Mouse (Mus musculus) leukemia stem cell, adult 10-12 weeks (primary cell): ENCODE measurements around the gene 4933402E13Rik. TPM values are rescaled to one million over a fixed set of nuclear protein-coding genes. Genes with fewer than 3 reads are reported as not detected.

Source experiments
- polyA plus RNA-seq: library from polyadenylated mRNA; stranded (reverse); fragments of >175 nt; gene quantifications from 2 replicates; pipeline ENCODE4 v1.2.3, GENCODE M21; 2012; ENCODE audit warnings: low replicate concordance

The 4933402E13Rik gene
- not detected in 2 replicates for polyA plus RNA-seq

DNA sequence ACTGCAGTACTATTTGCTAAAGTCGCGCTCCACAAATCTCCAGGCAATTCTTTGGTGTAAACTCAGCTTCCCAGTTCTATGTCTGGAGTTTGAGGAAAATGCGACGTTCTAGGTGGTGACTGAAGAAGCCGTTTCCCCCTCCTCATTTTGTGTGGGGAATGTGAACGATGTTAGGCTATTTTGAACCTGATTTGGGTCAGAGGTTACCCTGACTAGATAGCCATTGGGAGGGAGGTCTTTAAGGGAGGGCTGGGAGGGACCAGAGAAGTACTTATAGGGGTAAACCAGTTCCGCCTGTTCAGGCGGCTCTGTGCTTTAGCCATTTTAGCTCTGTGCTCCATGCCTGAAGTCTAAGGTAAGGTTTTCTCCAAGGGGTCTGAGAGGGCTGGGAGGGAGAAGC lies at the start of gene 4933402E13Rik:
4933402E13Rik (plus strand) TSS at position 301 of the 400 bp plus-strand sequence.

Other genes starting within 250 kb of the 4933402E13Rik start
- not detected in 2 replicates for gene 4931400O07Rik, start 184.5 kb downstream of the 4933402E13Rik start, polyA plus RNA-seq